Mouse (Mus musculus) lung, postnatal 0 days (tissue): ENCODE results near the gene Tnfsf13b.

Experiments used
- CTCF ChIP-seq: IDR thresholded peaks from 2 replicates; pipeline ENCODE4 v1.5.1; 2016; ENCODE audit warnings: antibody characterized with exemption, mild to moderate bottlenecking
- EP300 ChIP-seq: IDR thresholded peaks from 2 replicates; pipeline ENCODE4 v1.6.1; 2016; ENCODE audit warnings: antibody characterized with exemption, mild to moderate bottlenecking, control low read depth

GRCm38 (mm10) chr8:9975898-9976611, 30.2 kb upstream of the Tnfsf13b start:
- TF ChIP-seq CTCF (peak; percentile 84), EP300 (no peak)
